Mouse (Mus musculus) bone marrow macrophage, adult 2 months (primary cell): ENCODE results near the gene Maob.

Source experiments
- CTCF ChIP-seq: IDR thresholded peaks from 2 replicates; pipeline ENCODE4 v1.5.1; 2012; ENCODE audit warnings: low read depth, mild to moderate bottlenecking, low read length, moderate library complexity
- POLR2A ChIP-seq: IDR thresholded peaks from 2 replicates; pipeline ENCODE4 v1.6.1; 2012; ENCODE audit warnings: mild to moderate bottlenecking, low read depth, low read length, borderline replicate concordance

GRCm38 (mm10) chrX:16714033-16714432 lies 103.1 kb downstream of the Maob start:
- TF ChIP-seq CTCF: no peak
- TF ChIP-seq POLR2A: no peak
